Mouse (Mus musculus) right cerebral cortex, postnatal 25 days (tissue): ENCODE data around the gene Numa1.
"Not testable (repeated sequence)": the region's sequence is repeated elsewhere in the genome, so short reads cannot be mapped to it uniquely, and the experiment has no call there.

ENCODE experiments used
- DNase-seq: peaks from one replicate; pipeline ENCODE4 v3.0.0; 2022

Numa1 gene

DNA sequence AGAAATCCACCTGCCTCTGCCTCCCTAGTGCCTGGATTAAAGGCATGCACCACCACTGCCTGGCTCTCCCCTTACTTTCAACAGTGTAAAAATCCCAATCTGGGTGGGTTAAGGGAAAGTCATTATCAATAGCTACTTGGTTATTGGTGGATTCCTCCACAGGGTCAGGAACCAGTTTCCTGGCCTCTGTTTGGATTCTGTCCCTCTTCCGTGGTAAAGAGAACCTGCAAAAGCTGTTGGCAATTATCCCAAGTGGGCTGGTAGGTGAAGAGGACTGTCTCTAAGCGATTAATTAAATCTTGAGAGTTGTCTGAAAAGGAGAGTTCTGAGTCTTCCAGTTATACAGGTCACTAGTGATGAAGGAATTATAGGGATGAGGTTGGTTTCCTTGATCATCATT, 4.4 kb downstream of the Numa1 start:
- no peak for DNase-seq

DNA sequence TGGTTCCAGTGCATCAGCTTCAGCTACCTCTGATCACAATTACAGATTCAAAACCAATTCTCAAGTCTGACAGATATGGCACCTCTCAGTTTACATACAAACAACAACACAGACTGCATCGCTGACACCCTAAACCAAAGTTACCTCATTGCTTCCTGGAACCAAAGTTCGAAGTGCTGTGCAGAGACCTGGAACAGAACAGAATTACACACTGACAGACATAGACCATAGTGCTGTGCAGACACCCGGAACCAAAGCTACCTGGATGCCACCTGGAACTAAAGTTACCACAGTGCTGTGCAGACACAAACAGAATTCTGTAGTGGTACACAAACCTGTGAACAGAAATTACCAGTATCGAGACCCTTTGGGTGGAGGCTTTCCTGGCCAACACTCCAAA, 5.8 kb downstream of the Numa1 start:
- no peak for DNase-seq

DNA sequence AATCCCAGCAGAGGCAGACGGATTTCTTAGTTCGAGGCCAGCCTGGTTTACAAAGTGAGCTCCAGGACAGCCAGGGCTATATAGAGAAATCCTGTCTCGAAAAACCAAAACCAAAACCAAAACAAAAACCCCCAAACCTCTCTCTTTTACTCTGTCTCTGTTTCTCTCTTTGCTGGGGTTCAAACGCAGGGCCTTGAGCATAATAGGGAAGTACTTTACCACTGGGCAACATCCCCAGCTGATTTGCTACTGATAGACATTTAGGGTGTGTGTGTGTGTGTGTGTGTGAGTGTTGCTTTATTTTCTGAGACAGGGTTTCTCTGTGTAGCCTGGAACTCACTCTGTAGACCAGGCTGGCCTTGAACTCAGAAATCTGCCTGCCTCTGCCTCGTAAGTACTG, 15.1 kb downstream of the Numa1 start:
- not testable (repeated sequence) for DNase-seq

DNA sequence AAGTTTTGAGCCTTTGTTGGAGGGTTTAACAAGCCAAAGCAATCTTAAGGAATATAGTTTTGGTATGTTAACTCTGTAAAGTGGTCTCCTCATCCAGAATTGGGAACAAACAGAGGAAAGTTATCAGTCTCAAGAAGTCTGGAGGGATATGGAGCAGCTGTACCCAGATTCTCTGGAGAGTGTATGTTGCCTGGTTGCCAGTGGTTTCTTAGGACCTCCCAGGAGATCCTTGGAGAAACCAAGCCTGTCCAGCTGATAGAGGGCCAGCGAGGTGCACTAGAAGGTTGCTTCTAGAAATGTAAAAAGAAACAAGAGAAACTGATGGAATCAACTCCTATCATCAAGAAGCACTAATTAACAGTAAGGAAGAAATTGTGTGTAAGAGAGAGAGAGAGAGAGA, 17.7 kb downstream of the Numa1 start:
- DNase-seq: no peak

DNA sequence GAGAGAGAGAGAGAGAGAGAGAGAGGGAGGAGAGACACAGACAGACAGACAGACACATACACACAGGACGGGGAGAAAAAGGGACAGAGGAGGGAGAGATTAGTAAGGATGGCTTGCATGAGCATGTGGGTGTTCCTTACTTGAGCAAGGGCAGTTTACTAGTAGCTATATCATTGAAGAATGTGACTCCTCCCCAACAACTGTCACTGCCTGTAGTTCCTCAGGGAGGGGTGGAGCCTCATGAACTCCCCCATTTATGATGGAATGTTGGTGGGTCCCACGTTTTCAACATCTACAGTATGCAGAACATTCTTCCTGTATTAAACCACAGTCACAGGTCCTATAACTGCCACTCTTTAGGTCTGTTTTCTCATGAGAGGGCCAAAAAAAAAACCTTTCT, 18.2 kb downstream of the Numa1 start:
- DNase-seq: no peak

DNA sequence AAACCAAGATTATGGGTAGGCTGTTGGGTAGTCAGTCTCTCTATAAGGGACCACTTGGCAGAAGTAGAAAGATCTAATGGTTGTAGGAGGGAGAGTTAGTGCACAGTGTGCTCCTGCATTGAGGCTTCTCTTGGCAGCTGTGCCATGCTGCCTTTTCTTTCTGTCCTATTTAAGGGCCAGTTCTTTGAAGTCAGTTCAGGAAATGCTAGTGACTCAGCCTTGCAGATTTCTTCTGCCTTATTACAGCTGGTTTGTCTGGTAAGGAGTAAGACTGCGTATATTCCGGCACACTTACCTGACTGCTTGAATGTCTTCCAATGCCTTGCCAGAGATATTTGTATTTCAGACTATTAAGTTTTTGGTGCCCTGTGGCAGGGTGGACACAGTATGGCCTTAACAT, 20.3 kb downstream of the Numa1 start:
- DNase-seq: peak; percentile 21

GRCm38 (mm10) chr7:101955276-101955675, 21.4 kb downstream of the Numa1 start:
- DNase-seq: no peak

GRCm38 (mm10) chr7:101955862-101956261, 22.0 kb downstream of the Numa1 start:
- DNase-seq: no peak

DNA sequence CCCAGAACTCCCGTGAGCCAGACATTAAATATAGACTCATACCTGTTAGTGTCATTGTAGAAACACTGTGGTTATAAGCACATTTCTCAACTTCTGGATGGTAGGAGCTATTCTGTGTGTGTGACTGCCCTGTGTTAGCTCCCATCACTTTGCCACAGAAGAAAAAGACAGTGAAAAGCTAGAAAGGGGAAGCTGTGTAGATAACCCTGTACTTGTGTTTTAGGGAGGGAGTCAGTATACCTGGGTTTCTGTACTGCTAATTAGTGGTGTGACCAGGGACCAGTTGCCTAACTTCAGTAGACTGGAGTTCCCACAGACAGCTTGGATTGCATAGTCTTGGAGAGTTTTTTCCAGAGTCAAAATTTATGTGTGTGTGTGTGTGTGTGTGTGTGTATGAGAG, 22.6 kb downstream of the Numa1 start:
- no peak for DNase-seq

DNA sequence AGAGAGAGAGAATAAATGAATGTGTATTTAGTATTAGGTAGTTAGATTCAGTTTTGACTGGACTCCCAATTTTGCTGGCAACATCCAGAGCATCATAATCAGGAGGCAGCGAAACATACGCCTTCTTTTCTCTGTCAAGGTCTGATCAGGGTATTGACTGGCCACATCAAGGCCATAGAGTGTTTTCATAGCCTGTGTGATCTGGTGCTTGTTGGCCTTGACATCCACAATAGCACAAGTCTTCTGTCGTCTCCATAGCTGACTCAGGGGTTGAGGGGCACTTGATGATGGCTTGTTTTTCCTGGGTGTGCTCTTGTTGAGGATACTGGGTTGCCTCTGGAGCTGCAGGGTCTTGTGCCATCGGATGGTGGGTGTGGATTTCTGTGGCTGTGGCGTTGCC, 23.0 kb downstream of the Numa1 start:
- DNase-seq: no peak

DNA sequence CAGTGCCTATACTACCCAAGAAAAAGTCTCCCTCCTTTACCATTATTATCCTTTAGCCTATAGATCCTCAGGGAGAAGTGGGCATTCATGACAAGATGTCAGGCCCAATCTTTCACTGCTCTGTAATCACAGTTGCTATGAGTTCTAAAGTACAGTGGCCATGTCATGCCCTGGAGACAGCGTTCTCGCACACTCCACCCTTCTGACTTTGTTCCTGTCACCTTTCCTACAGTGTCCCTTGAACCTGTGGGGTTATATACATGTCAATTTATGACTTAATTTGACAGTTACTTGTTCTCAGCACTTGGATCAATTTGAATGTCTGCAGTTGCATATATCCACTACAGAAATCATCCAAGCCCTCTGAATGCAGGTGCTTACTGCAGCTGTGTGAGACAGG, 28.9 kb downstream of the Numa1 start:
- no peak for DNase-seq

GRCm38 (mm10) chr7:101963621-101964020, 29.7 kb downstream of the Numa1 start:
- no peak for DNase-seq

DNA sequence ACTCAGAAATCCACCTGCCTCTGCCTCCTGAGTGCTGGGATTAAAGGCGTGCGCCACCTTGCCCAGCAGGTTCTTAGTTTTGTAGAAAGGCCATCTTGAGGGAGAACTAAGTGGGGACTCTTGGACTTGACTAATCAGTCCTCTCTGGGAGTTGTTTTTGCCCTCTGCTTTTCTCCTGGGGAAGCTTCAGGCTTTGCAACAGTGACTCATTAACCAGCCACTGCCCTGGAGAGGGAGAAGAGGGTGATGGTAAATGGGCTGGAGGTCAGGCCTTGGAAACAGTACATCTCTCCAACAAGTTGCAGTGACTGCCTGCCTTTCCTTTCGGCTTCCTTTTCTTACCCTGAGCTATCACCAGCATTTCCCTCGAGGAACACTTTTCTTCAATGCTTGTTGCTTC, 30.6 kb downstream of the Numa1 start:
- no peak for DNase-seq

DNA sequence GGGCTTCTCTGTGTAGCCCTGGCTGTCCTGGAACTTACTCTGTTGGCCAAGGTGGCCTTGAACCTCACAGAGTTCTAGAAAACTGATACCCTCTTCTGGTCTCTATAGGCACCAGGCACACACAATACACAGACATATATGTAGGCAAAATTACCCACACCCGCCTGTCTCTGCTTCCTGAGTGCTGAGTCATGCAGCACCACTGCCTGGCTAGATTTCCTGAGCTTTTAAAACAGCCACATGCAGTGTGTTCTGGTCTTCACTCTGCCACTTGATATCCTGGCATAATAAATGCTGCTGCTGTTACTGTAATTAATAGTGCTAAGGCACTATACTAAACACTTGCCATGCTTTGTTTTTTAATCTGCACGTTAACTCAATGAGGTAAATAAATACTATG, 31.7 kb downstream of the Numa1 start:
- no peak for DNase-seq

DNA sequence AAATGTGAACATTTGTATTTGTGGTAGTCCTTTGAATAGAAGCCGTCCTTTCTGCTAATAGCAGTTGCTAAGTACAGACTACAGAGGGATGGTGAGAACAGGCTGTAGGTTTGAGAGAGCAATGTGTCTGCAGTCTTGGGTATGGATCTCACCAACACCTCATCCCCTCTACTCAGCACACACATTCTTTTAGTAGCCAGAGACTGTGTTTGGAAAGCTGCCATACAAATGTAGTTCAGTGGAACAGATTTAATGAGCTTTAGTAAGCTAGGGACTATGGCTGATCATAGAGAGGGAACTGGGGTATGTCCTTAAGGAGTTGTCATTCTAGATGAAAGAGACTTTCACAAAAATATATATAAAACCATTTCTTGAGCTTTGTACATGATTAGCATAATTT, 33.3 kb downstream of the Numa1 start:
- DNase-seq: no peak

DNA sequence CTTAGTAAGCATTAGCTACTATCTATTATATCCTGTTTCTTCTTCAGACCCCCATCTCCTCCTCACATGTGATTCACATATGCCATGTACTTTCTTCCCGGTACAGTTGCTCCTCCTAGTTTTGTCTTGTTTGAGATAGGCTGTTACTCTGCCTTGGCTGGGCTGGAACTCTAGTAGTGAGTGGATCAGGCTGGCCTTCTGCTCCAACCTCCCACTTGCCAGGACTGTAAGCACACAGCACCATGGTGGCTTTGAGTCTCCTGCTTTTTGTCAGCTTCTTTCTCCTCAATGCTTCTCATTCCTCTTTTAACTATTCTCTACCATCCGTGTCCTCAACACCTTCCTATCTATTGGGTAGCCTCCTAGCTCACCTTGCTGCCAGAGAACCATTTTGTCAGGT, 34.8 kb downstream of the Numa1 start:
- DNase-seq: no peak

DNA sequence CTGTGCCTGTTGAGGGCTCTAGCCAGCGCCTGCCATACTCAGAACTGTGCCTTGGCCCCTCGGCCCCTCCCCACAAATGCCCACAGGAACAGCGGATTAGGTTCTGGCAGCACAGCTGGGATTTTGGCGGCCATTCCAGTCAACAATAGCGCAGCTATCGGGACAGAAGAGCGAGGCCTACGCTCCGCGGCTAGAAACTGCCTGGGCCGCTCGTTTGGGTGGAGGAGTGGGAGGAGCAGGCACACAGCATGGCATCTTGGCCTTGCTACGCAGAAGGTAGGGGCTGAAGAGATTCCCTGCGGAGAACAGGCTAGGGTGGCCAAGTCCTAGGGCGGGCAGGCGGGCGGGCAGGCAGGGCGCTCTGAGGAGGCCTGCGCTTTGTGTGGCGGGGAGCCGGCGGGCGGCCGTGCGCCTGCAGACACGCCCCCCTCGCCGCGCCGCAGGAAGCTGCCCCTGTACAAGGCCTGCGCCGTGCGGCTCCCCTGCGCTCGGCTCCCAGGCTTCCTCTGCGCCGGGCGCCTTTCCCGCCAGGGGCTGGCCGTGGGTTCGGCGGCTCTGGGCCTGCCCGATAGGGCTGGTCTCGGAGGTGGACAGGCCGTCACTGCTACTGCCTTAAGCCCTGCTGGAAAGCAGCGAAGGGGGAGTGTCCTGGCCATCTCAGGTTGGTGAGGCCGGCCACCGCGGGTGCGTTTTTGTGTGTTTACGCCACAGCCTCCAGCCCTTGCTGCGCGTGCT, 36.0 kb downstream of the Numa1 start:
- DNase-seq: peak; percentile 87

GRCm38 (mm10) chr7:101970429-101970775, 36.5 kb downstream of the Numa1 start:
- peak; percentile 84 for DNase-seq

DNA sequence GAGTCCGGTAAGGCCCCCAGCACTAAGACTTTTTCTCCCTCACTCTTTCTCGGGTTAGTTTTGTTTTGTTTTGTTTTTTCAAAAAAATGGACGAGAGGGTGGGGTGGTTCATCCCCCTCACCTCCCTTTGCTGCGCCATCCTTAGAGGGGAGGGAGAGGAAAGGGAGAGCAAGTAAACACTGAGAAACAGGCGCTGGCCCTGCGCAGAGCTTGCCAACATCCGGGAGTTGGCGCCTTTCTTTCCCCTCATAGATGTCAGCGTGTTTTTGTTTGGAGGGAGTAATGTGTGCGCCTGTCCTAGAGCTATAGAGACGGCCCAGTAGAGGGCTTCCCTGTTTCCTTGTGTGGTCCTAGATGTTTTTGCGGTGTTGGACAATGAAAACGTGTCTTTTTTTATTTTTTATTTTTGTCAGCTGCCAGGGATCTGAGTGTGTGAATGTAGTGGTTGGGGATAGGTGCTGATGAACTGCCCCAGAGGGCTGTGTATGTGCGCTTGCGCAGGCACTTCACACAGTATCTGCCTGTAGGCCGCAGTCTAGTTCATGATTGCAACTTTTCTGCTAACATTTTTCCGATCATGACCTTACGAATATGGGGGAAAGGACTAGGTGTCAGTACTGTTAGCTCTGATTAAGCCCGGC, 37.0 kb downstream of the Numa1 start:
- DNase-seq: peak; percentile 77

GRCm38 (mm10) chr7:101971721-101972120, 37.8 kb downstream of the Numa1 start:
- no peak for DNase-seq

DNA sequence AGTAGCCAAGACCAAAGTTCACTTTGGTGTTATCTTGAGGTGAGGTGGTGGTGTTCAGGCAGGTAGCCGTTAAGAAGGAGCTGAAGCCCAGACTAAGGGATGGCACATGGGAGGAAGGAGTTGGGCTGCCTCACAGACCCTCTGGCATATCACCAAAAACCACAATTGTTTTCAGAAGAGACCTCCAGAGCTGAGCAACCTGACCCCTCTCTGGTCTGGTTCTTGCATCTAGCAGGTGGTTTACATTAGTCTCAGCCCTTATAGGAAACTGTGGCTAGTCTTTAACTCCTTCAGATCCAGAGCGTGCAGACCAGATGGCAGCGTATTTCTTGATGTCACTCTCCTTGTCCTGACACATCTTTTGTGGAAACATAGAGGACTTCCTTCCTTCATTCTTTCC, 39.8 kb downstream of the Numa1 start:
- DNase-seq: no peak

DNA sequence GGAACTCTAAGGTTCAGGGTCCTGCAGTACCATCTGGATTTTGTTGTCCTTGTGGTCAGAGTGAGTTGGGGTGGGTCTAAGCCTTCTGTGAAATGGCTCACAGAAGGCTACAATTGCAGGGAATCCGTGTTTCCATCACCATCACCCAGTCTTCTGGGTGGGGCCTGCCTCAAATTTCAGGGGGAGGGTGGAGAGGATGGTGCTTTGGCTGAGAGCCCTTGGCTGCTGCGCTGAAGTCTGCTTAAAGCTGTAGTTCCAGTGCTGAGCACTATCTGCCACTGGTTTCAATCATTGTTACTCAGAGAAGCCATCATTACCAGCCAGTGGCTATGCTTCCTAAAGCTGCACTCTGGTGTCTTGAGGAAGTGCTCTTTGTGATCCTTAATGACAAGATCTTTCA, 40.6 kb downstream of the Numa1 start:
- no peak for DNase-seq

DNA sequence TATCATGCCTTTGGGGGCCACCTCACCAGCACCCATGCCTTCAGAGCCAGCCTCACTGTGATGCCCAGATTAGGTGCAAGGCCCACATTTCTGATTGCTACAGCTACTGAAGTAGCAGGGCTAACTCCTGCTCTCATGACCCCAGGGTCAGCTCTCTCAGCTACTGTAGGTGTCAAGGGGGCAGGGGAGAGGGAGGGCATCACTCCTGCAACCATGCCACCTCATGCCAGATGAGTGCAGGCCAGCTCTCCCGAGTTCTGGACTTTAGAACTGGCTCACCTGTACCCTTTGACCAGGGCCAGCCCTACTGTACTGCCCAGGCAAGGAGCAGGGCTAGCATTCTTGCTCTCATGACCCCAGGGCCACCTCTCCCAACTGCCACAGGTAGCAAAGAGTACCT, 48.8 kb downstream of the Numa1 start:
- no peak for DNase-seq

DNA sequence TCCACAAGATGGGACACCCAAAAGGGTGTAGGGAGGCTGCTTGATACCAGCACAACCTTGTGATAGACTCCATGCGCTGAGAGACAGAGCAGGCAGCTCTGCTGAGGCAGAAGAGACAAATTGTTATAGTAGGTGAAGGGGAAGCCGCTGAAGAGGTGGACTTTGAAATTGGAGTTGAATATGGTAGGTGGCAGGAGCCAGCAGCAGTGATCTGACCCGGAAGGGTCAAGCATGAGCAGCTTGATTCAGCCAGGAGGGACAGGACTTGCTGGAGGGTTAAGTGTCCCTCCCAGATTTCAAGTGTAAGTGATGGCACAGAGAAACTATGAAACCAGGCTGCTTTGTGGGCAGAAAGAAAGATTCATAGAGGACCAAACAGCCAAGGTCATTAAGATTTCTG, 51.2 kb downstream of the Numa1 start:
- DNase-seq: no peak

- no peak for DNase-seq
Observed at GRCm38 (mm10) chr7:101994241-101994640, 60.3 kb downstream of the Numa1 start.
